Mouse (Mus musculus): ENCODE data around the gene Krtap8-1. TPM values are rescaled to one million over a fixed set of nuclear protein-coding genes. Genes with fewer than 3 reads are reported as not detected.

Krtap8-1 gene
- not detected in 2 replicates for polyA plus RNA-seq (2012; rRNA removed)

- TF ChIP-seq POLR2A (IDR thresholded peaks at IDR 0.05; ENCODE audit: extremely low read depth, insufficient read depth, low read length) (no peak), CTCF (IDR thresholded peaks at IDR 0.05; ENCODE audit: extremely low read depth, insufficient read depth, low read length) (no peak)
- no peaks in the 10 kb centered on the region for H3K4me1 ChIP-seq (ENCODE audit: control insufficient read depth, insufficient read depth, low read length)
- H3K27ac ChIP-seq (ENCODE audit: insufficient read depth, low read length) = no peak within 1 kb of the TSS
- H3K4me3 ChIP-seq (ENCODE audit: insufficient read depth, low read length) = no peak within 1 kb of the TSS
These were observed at the start of gene Krtap8-1 for GRCm38 (mm10) chr16:89487852-89488251. Gene Krtap8-1 (minus strand): TSS chr16:89487952.

- TF ChIP-seq CTCF (IDR thresholded peaks at IDR 0.05; ENCODE audit: extremely low read depth, insufficient read depth, low read length) (no peak), POLR2A (IDR thresholded peaks at IDR 0.05; ENCODE audit: extremely low read depth, insufficient read depth, low read length) (no peak)
- H3K4me3 ChIP-seq (ENCODE audit: insufficient read depth, low read length) = no peak overlapping the region
- no peaks in the 10 kb centered on the region for H3K4me1 ChIP-seq (ENCODE audit: control insufficient read depth, insufficient read depth, low read length)
- H3K27ac ChIP-seq (ENCODE audit: insufficient read depth, low read length) = no peak overlapping the region
These were observed 49.6 kb upstream of the Krtap8-1 start for GRCm38 (mm10) chr16:89537349-89537748.

- no peak overlapping the region for H3K4me3 ChIP-seq (ENCODE audit: insufficient read depth, low read length)
- peaks cover 6% of the 10 kb centered on the region for H3K4me1 ChIP-seq (ENCODE audit: control insufficient read depth, insufficient read depth, low read length)
- TF ChIP-seq CTCF (IDR thresholded peaks at IDR 0.05; ENCODE audit: extremely low read depth, insufficient read depth, low read length) (no peak), POLR2A (IDR thresholded peaks at IDR 0.05; ENCODE audit: extremely low read depth, insufficient read depth, low read length) (no peak)
- H3K27ac ChIP-seq (ENCODE audit: insufficient read depth, low read length) = no peak overlapping the region
These were observed 42.8 kb upstream of the Krtap8-1 start for GRCm38 (mm10) chr16:89530547-89530946.

GRCm38 (mm10) chr16:89529846-89530245 lies 42.1 kb upstream of the Krtap8-1 start:
- peaks cover 6% of the 10 kb centered on the region for H3K4me1 ChIP-seq (ENCODE audit: control insufficient read depth, insufficient read depth, low read length)
- TF ChIP-seq POLR2A (IDR thresholded peaks at IDR 0.05; ENCODE audit: extremely low read depth, insufficient read depth, low read length) = no peak
- no peak for TF ChIP-seq CTCF (IDR thresholded peaks at IDR 0.05; ENCODE audit: extremely low read depth, insufficient read depth, low read length)
- H3K27ac ChIP-seq (ENCODE audit: insufficient read depth, low read length) = no peak overlapping the region
- no peak overlapping the region for H3K4me3 ChIP-seq (ENCODE audit: insufficient read depth, low read length)

GRCm38 (mm10) chr16:89528380-89528779 lies 40.6 kb upstream of the Krtap8-1 start:
- Histone ChIP-seq H3K4me1 (ENCODE audit: control insufficient read depth, insufficient read depth, low read length) (peaks cover 6% of the 10 kb centered on the region), H3K4me3 (ENCODE audit: insufficient read depth, low read length) (no peak overlapping the region), H3K27ac (ENCODE audit: insufficient read depth, low read length) (no peak overlapping the region)
- no peak for TF ChIP-seq CTCF (IDR thresholded peaks at IDR 0.05; ENCODE audit: extremely low read depth, insufficient read depth, low read length)
- TF ChIP-seq POLR2A (IDR thresholded peaks at IDR 0.05; ENCODE audit: extremely low read depth, insufficient read depth, low read length) = no peak

- no peak overlapping the region for H3K27ac ChIP-seq (ENCODE audit: insufficient read depth, low read length)
- no peak overlapping the region for H3K4me3 ChIP-seq (ENCODE audit: insufficient read depth, low read length)
- no peaks in the 10 kb centered on the region for H3K4me1 ChIP-seq (ENCODE audit: control insufficient read depth, insufficient read depth, low read length)
- no peak for TF ChIP-seq CTCF (IDR thresholded peaks at IDR 0.05; ENCODE audit: extremely low read depth, insufficient read depth, low read length)
- TF ChIP-seq POLR2A (IDR thresholded peaks at IDR 0.05; ENCODE audit: extremely low read depth, insufficient read depth, low read length) = no peak
These were observed 33.2 kb upstream of the Krtap8-1 start for GRCm38 (mm10) chr16:89520996-89521395.

- H3K27ac ChIP-seq (ENCODE audit: insufficient read depth, low read length) = no peak overlapping the region
- no peak for TF ChIP-seq POLR2A (IDR thresholded peaks at IDR 0.05; ENCODE audit: extremely low read depth, insufficient read depth, low read length)
- TF ChIP-seq CTCF (IDR thresholded peaks at IDR 0.05; ENCODE audit: extremely low read depth, insufficient read depth, low read length) = no peak
- no peak overlapping the region for H3K4me3 ChIP-seq (ENCODE audit: insufficient read depth, low read length)
- H3K4me1 ChIP-seq (ENCODE audit: control insufficient read depth, insufficient read depth, low read length) = no peaks in the 10 kb centered on the region
These were observed 32.8 kb upstream of the Krtap8-1 start for GRCm38 (mm10) chr16:89520555-89520954.

- Histone ChIP-seq H3K4me1 (ENCODE audit: control insufficient read depth, insufficient read depth, low read length) (no peaks in the 10 kb centered on the region), H3K27ac (ENCODE audit: insufficient read depth, low read length) (no peak overlapping the region), H3K4me3 (ENCODE audit: insufficient read depth, low read length) (no peak overlapping the region)
- TF ChIP-seq CTCF (IDR thresholded peaks at IDR 0.05; ENCODE audit: extremely low read depth, insufficient read depth, low read length) (no peak), POLR2A (IDR thresholded peaks at IDR 0.05; ENCODE audit: extremely low read depth, insufficient read depth, low read length) (no peak)
These were observed 32.3 kb upstream of the Krtap8-1 start for GRCm38 (mm10) chr16:89520091-89520490.

GRCm38 (mm10) chr16:89517635-89518034 lies 29.9 kb upstream of the Krtap8-1 start:
- H3K27ac ChIP-seq (ENCODE audit: insufficient read depth, low read length) = no peak overlapping the region
- TF ChIP-seq CTCF (IDR thresholded peaks at IDR 0.05; ENCODE audit: extremely low read depth, insufficient read depth, low read length) (peak; percentile 71), POLR2A (IDR thresholded peaks at IDR 0.05; ENCODE audit: extremely low read depth, insufficient read depth, low read length) (no peak)

GRCm38 (mm10) chr16:89513431-89513830 lies 25.7 kb upstream of the Krtap8-1 start:
- TF ChIP-seq POLR2A (IDR thresholded peaks at IDR 0.05; ENCODE audit: extremely low read depth, insufficient read depth, low read length) = no peak
- no peak for TF ChIP-seq CTCF (IDR thresholded peaks at IDR 0.05; ENCODE audit: extremely low read depth, insufficient read depth, low read length)
- H3K4me3 ChIP-seq (ENCODE audit: insufficient read depth, low read length) = no peak overlapping the region
- no peak overlapping the region for H3K27ac ChIP-seq (ENCODE audit: insufficient read depth, low read length)
- no peaks in the 10 kb centered on the region for H3K4me1 ChIP-seq (ENCODE audit: control insufficient read depth, insufficient read depth, low read length)

More at GRCm38 (mm10) chr16:89517635-89518034, 29.9 kb upstream of the Krtap8-1 start:
- no peak overlapping the region for H3K4me3 ChIP-seq (ENCODE audit: insufficient read depth, low read length)
- no peaks in the 10 kb centered on the region for H3K4me1 ChIP-seq (ENCODE audit: control insufficient read depth, insufficient read depth, low read length)

All from cortical plate, adult 2 months (tissue).